Mouse (Mus musculus) layer of hippocampus, postnatal 14 days (tissue): ENCODE results near the gene Pitpnc1. TPM values are rescaled to one million over a fixed set of nuclear protein-coding genes. Genes with fewer than 3 reads are reported as not detected.
A peak's percentile ranks its signal among the peaks of the same experiment; 100 is the strongest.

Source experiments
- DNase-seq, 2 experiments: peaks; one replicate each; pipeline ENCODE4 v3.0.0; 2021 to 2022; ENCODE audit warnings: low spot score in 2 of 2, mixed read lengths in 1 of 2
- total RNA-seq, 2 experiments: library from RNA; stranded (reverse); gene quantifications; 2 replicates each; pipeline ENCODE4 v1.2.3; 2021

Gene Pitpnc1
- total RNA-seq, 2 experiments from 2014 or later = 50.5 to 72.8 TPM

GRCm38 (mm10) chr11:107248753-107249152, 221.7 kb downstream of the Pitpnc1 start:
- DNase-seq = no peak

- no peak for DNase-seq
Observed at GRCm38 (mm10) chr11:107245657-107246056, 224.8 kb downstream of the Pitpnc1 start.

DNA sequence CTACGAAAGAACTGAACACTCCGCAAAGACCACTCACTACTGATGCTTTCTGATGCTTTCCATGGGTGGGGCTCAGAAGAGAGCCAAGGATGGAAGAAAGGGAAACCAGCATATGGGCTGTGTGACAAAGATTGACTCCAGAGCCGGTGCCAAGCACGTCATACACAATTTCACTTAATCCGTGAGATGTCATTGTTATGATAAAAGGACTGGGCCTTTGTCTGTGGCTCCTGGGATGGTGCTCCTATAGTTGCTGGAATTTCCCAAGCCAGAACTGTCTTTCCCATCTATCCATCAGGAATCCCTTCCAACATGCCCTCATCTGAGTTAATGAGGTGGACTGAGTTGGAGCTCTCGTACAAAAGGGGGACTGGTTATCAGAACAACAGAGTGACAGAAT, 227.4 kb downstream of the Pitpnc1 start:
- no peak for DNase-seq

DNA sequence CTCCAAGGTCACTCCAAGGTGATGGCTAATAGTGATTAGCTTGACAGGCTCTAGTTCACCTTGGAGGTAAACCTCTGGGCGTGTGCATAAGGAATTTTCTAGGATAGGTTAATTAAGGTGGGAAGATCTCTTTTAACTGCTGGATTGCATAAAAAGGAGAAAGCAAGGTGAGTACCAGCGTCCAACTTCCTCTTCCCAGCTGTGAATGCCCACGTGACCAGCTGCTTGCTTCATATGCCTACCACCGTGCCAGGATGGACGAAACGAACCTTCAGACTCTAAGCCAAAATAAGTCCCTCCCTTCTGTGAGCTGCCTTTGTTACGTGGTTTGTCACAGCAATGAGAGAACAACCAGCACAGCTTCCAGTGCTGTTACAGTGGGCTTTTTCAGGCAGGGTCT, 228.8 kb downstream of the Pitpnc1 start:
- DNase-seq = no peak

DNA sequence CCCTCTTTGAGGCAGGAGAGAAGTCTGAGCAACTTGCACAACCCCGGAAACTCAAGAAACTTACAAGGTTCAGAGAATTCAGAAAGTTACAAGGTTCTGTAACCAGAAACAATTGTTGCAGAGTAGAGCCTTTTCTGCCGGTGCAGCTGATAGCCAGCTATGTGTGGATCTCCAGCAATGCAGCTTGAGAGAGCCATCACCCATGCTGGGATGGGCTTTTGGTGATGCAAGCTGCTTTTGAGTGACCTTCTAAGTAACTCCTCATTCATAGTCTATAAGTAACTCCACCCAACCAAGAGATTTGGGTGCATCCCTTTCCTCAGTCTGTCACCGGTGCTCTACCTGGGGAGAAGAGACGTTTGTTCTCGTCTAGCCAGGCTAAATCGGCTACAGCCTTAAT, 232.0 kb downstream of the Pitpnc1 start:
- DNase-seq = no peak

DNA sequence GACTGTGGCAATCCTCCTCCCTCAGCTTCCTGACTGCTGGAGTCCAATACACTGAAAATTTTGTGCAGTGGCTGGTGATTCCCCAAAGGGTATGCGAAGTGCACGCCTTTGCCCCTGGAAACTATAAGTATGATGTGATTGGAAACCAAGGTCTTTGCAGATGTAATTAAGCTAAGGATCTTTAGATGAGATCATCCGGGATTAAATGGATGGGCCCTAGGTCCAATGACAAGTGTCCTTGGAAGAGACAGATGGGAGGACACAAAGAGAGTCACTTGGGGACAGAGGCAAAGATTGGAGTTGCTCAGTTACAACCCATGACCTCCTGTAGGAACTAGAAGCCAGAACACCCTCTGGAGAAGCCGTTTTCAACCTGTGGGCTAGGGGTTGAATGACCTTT, 233.0 kb downstream of the Pitpnc1 start:
- DNase-seq = no peak

- DNase-seq = no peak
Observed at GRCm38 (mm10) chr11:107233252-107233890, 237.1 kb downstream of the Pitpnc1 start.

- no peak for DNase-seq
Observed at GRCm38 (mm10) chr11:107230128-107230527, 240.4 kb downstream of the Pitpnc1 start.

- no peak for DNase-seq
Observed at GRCm38 (mm10) chr11:107226431-107226830, 244.1 kb downstream of the Pitpnc1 start.

DNA sequence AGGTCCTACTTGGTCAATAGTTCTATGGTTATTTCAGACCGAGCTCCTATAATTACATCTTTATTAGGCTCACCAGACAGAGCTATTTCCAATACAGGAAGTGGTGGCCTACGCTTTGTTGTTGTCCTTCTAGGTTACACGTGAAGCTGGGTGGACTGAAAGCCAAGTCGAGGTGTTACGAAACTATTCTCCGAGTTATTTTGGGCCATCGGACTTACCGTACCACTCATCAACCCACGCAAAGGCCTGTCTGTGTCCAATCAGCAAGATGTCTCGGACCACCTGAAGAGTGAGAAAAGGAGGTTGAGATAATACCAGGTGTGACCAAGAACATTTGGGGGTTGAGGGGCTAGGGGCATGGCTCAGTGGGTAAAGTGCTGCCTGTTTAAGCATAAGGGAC, 244.5 kb downstream of the Pitpnc1 start:
- no peak for DNase-seq

GRCm38 (mm10) chr11:107225301-107225700, 245.2 kb downstream of the Pitpnc1 start:
- DNase-seq = no peak

GRCm38 (mm10) chr11:107223667-107224214, 246.8 kb downstream of the Pitpnc1 start:
- no peak for DNase-seq

- DNase-seq = no peak
Observed at GRCm38 (mm10) chr11:107223169-107223561, 247.3 kb downstream of the Pitpnc1 start.

- DNase-seq = no peak
Observed at GRCm38 (mm10) chr11:107222531-107223168, 247.8 kb downstream of the Pitpnc1 start.

DNA sequence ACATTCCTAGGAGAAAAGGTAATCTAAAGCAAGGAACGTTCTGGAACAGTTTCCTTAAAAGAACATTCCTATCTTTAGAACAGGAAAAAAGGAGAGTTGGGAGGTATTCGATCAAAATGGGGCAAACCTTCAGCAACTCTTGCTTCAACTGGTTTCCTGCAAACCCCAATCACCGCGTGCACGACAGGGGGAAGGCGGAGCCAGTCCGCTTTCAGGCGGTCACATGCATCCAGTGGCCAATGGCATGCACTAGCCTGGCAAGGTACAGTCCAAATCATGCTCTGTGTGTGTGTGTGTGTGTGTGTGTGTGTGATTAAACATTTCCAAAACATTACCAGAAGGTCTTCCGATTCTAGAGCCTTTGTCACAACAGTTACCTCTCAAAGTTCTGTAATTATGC, 255.4 kb downstream of the Pitpnc1 start:
- DNase-seq = no peak

DNA sequence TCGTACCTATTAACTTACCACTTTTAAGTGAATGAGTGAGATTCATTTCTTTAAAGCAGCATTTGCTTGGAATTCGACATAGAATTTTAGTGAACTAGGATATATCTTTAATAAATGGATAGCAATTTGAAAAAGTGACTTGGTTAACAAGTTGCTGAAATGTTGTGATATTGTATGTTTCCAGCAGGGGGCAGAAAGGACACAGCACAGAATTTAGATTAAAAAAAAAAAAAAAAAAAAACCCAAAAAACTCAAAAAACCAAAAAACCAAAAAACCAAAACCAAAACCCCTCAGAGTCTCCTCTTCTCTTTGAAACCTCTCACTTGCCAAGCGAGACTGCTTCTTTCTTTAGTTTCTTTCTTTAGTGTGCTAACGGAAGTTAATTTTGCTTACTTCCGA, 256.8 kb downstream of the Pitpnc1 start:
- peak in 1 of 2 experiments; percentile 55 for DNase-seq

GRCm38 (mm10) chr11:107209818-107210217, 260.7 kb downstream of the Pitpnc1 start:
- no peak for DNase-seq

DNA sequence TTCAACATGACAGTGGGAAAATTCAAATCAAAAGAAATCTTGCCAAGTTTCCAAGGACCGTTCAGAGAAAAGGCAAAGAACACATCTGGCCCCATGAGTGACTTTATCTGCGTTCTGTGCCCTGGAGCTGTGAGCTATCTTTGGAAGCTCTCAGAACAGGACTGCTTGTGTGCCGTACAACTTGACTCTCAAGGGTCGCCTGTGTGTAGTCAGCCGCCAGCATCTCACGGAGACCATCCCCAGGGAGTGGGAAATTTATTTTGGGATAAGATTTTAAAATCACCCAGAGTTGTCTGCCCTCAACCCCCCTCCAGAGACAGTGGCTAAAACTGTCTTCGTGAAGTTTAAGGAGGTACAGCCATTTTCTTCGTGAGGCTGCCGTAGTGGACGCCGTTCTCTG, 268.7 kb downstream of the Pitpnc1 start:
- no peak for DNase-seq

DNA sequence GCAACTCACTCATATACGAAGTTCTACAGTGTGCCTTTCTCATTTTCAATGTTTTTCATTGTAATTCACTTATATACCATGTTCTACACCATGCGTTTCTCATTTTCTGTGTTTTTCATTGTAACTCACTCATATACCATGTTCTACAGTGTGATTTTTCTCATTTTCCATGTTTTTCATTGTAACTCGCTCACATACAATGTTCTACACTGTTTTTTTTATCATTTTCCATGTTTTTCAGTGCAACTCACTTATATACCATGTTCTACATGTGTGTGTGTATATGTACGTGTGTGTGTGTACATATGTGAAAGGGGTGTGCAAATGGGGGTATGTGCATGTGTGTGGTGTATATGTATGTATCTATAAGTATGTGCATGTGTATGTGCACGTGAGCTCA, 271.2 kb downstream of the Pitpnc1 start:
- DNase-seq = no peak

GRCm38 (mm10) chr11:107195334-107195733, 275.2 kb downstream of the Pitpnc1 start:
- no peak for DNase-seq

- DNase-seq = peak in 1 of 2 experiments; percentile 3
Observed at GRCm38 (mm10) chr11:107190376-107190775, 280.1 kb downstream of the Pitpnc1 start.
